Mouse (Mus musculus) layer of hippocampus, postnatal 10 days (tissue): ENCODE results near the gene 4430402I18Rik. TPM values are rescaled to one million over a fixed set of nuclear protein-coding genes. Genes with fewer than 3 reads are reported as not detected.
"Not testable (repeated sequence)": the region's sequence is repeated elsewhere in the genome, so short reads cannot be mapped to it uniquely, and the experiment has no call there.

Source experiments
- DNase-seq, 2 experiments: peaks; one replicate each; pipeline ENCODE4 v3.0.0; 2021; ENCODE audit warnings: low spot score in 2 of 2
- long read RNA-seq: library from polyadenylated mRNA; stranded (forward); transcript quantifications from one replicate; pipeline ENCODE4 v2.0.0, GENCODE M21; 2023
- total RNA-seq, 2 experiments: library from RNA; stranded (reverse); gene quantifications; 2 replicates each; pipeline ENCODE4 v1.2.3; 2021

Gene 4430402I18Rik
- 1 to 10 TPM; 4.2 to 9.8 TPM for total RNA-seq
- long read RNA-seq, partial matches to known transcripts, result 6 of 72 reads
- long read RNA-seq, other reads (novel, unspliced or antisense), result 66 of 72 reads

DNA sequence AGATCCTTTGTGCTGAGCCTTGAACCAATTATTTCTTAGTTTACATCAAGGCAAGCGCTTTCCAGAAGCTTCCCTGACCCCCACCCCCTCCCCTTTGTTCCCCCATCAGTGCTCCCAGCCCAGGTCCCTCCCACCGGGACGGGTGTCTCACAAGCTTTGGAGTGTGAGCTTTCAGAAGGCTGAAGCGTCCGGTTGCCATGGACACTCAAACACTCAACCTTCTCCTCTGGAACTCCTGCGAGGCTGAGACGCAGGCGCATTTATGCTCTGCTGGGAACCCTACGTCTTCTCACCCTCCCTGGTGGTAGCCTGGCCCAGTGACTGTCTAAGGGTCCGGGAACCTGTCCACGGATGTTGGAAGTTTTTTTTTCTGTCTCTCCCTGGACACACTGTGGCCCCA is at the start of gene 4430402I18Rik:
TSS of gene 4430402I18Rik (minus strand) at position 149 of the 400 bp plus-strand sequence.
- peak in 1 of 2 experiments; percentile 40 for DNase-seq

DNA sequence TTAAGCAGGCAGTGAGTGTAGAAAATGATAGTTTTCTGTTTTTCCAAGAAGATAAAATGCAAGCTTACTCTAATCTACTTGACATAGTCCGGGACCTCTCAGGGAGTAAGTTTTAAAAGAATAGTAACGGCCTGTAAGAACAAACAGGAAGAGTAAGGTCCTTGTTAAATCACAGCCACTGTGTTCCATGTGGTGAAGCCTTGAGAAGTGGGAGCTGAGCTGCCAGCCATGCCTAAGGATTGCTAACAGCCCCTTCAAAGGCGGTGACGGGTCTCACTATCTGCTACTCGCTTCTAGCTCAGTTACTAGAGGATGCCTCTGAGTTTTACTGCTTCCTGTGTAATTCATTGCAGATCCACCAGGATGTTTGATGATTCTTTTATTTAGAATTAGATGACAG is 49.2 kb upstream of the 4430402I18Rik start:
- no peak for DNase-seq

DNA sequence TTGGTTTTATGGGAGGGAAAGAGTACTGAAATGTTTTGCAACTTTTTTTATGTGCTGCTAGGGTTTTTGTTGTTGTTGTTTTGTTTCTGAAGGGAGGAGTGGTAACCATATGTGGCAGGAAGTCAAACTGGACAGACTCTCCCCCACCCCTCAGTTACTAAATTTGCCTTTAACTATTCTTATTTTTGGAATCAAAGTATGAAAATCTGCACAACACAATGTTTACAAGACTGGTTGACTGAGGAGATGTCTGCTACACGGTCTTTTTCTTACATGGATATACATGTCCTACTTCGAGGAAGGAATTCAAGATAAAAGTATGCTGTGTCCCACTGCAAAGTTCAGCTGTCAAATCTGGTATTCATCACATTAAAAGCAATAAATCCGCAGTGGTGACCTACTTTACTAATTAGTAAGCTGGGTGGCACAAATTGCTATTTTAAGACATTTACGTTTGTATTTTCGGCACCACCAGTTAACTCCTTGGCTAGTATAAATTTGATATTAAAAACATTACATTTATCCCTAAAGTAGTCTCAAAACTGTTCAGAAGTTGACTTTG is 48.7 kb upstream of the 4430402I18Rik start:
- DNase-seq, result no peak

DNA sequence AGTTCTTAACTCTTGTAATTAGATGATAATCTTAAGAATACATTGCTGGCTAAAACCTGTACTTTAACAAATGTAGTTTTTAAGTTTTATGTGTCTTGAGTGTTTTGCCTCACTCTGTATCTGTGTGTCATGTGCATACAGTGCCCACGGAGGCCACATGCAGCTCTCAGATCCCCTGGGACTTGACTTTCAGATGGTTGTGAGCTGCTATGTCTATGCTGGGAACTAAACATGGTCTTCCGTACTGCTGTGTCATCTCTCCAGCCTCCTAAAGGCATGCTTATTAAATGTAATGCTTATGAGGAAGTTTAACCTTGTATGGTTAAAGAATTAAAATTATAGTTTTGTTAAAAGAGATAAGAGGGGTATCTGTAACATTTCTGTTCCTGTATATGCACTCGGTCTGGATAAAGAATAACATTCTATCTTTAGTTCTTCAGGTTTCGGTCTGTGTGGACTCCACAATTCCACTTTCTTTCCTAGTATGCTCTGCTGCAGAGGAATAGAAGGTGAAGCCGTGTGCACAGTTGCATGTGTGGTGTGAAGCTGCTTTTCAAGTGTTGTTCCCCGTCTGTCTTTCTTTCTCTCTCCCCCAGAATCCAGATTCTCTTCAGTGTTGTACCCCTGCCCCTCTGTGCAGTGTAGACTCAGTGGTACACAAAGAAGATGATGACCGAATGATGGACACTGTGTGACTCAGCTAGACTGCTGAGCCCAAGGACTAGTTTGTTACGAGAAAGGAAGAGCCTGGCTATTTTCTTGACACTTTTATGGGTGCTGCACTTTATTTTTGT is 48.0 kb upstream of the 4430402I18Rik start:
- DNase-seq, result no peak

- DNase-seq, result no peak
These were observed 47.0 kb upstream of the 4430402I18Rik start for GRCm38 (mm10) chr19:29014466-29015055.

- no peak for DNase-seq
These were observed 43.9 kb upstream of the 4430402I18Rik start for GRCm38 (mm10) chr19:29011355-29011990.

DNA sequence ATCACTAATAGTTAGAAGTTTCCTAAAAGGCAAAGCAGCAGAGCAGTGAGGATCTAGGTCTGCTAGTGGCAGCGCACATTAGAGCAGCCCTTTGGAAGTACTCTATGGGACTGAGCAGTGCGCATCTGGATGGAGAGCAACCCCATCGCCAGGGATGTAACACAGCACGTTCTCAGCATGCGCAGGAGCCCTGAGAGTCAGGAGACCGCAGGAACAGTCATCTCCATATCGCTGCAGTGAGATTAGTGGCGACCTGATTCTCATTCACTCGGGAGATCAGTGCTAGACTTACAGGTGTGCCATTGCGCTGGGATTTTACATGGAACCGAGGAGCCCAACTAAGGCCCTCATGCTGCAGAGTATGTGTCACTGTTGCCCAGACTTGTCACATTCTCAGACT is 41.4 kb upstream of the 4430402I18Rik start:
- DNase-seq, result no peak

GRCm38 (mm10) chr19:29008069-29008706 is 40.6 kb upstream of the 4430402I18Rik start:
- no peak for DNase-seq

DNA sequence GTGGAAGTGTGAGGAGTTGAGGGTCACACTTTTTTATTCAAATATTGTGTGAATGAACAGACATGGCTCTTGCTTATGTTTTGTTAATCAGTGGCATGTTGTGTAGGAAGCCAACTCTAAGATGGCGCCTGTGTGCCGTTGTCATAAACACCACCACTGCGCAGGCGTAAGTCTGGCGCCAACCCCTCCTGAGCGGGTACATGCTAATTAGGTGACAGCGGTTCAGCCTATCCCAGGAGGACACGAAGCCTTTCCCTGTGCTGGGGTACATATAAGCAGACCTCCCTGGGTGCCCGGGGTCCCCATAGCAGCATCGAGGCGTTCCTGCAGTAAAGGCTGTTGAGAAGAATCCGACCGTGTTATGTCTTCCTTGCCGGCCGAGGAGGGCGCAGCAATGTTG is 32.7 kb upstream of the 4430402I18Rik start:
- not testable (repeated sequence) for DNase-seq

GRCm38 (mm10) chr19:28997976-28998630 is 30.5 kb upstream of the 4430402I18Rik start:
- no peak for DNase-seq

DNA sequence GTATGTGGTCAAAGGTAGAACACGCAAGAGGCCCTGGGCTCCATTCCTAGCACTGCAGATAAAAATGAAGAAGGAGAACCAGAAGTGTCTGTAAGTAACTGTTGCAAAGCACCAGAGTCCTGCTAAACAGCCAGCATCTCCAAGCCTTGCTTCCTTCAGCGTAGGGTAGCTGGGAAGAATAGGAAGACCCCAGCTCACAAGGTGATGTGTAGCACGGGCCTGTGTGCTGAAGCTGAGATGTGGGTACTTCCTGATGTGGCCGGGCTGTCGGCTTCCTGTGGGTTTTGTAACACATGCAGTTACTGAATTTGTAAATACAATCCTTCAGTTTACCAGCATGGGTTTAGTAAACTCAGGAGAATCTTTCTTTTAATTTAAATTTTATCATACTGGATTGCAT is 27.8 kb upstream of the 4430402I18Rik start:
- no peak for DNase-seq

GRCm38 (mm10) chr19:28994870-28995269 is 27.3 kb upstream of the 4430402I18Rik start:
- peak in 1 of 2 experiments; percentile 31 for DNase-seq

DNA sequence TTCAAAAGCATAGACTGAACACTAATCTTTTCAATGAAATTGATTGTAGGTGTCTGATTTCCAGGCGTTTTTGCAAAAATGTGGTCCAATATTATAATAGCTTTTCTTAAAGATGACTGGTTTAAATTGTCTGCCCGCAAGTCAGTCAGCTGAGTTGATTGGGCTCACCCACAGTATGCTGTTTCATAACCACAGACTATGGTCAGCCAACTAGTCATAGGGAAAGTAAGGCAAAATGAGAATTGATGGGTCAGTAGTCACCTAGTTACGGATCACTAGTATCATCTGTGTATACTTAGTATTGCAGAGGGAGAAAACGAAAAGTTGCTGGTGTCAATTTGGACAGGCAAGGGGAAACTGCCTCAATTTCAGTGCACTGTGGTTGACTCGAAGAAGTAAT is 23.8 kb upstream of the 4430402I18Rik start:
- DNase-seq, result no peak

GRCm38 (mm10) chr19:28990590-28991221 is 23.1 kb upstream of the 4430402I18Rik start:
- DNase-seq, result no peak

DNA sequence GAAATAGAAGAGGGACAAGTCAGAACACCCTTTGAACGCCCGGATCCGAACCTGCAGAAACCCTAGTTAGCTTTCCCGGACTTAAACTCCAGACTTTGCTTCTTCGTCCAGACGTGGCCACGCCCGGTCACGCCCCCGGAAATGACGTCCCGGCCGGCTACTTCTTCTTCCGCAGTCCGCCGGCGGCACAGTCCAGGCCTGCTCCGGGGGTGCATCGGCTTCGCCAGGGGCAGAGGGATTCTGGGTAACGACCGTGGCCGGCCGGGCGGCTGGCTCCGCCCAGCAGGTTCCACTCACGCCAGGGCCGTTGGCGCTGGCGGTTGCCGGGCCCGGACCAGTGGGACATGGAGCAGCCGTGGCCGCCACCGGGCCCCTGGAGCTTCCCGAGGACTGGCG is 22.6 kb upstream of the 4430402I18Rik start, which contains the start of gene Cdc37l1:
TSS of gene Cdc37l1 (plus strand) at position 159 of the 396 bp plus-strand sequence.
- peak; percentile 96 to 97 for DNase-seq

DNA sequence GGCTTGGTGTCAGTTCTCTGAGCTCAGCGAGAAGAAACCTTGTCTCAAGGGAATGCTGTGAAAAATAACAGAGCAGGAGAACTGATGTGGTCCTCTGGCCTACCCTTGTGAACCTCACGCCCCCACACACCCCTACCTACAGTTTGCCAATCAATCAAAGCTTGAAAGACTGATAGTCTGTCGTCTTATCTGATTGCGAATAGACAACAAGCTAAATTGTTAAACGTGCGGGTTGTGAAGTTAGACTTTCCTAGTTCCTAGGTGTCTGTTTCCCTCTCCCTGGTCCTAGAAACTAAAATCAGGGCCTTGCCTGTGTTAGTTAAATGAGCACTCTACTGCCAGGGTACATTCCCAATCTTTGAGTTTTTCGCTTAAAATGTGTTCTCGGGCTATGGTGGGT is 21.9 kb upstream of the 4430402I18Rik start:
- DNase-seq, result no peak

- DNase-seq, result no peak
These were observed 15.0 kb upstream of the 4430402I18Rik start for GRCm38 (mm10) chr19:28982617-28983016.

- peak; percentile 70 to 80 for DNase-seq
These were observed 7.4 kb upstream of the 4430402I18Rik start for GRCm38 (mm10) chr19:28974862-28975611.

DNA sequence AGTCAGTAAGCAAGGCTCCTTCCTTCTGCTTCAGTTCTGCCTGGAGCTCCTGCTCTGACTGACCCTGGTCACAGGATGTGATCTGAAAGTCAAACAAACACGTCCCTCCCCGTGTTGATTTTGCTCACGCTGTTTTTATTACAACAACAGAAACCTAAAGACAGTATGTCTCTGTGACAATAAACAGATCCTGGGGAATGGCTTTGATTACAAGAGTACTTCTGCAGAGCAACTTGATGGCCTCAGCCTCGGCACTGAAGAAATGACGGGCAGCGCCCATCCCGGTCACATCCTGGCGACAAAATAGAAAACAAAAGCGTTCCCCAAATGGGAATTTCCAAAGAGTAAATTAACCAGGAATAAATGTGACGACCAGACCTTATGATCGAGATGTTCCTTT is 2.7 kb upstream of the 4430402I18Rik start:
- DNase-seq, result no peak
